Mouse (Mus musculus) telencephalon, adult 2 months (tissue): Measurements from ENCODE around the gene Atp6v0c.

Experiments used
- DNase-seq: peaks from one replicate; pipeline ENCODE4 v3.0.0-alpha.2; 2011; ENCODE audit warnings: low read depth, low spot score

The Atp6v0c gene

GRCm38 (mm10) chr17:24199252-24199651 lies 29.8 kb upstream of the Atp6v0c start:
- DNase-seq = peak; percentile 89

GRCm38 (mm10) chr17:24197032-24197824 lies 27.7 kb upstream of the Atp6v0c start:
- DNase-seq = no peak

GRCm38 (mm10) chr17:24195349-24195748 lies 25.8 kb upstream of the Atp6v0c start:
- DNase-seq = no peak

GRCm38 (mm10) chr17:24193769-24194168 lies 24.3 kb upstream of the Atp6v0c start:
- no peak for DNase-seq

- no peak for DNase-seq
Measured at GRCm38 (mm10) chr17:24193268-24193667, 23.8 kb upstream of the Atp6v0c start.

- no peak for DNase-seq
Measured at GRCm38 (mm10) chr17:24192848-24193247, 23.3 kb upstream of the Atp6v0c start.

- no peak for DNase-seq
Measured at GRCm38 (mm10) chr17:24191481-24191880, 22.0 kb upstream of the Atp6v0c start.

GRCm38 (mm10) chr17:24190934-24191333 lies 21.4 kb upstream of the Atp6v0c start:
- no peak for DNase-seq

- no peak for DNase-seq
Measured at GRCm38 (mm10) chr17:24174259-24174658, 4.8 kb upstream of the Atp6v0c start.

GRCm38 (mm10) chr17:24173423-24173822 lies 3.9 kb upstream of the Atp6v0c start:
- no peak for DNase-seq

- DNase-seq = no peak
Measured at GRCm38 (mm10) chr17:24171738-24172137, 2.2 kb upstream of the Atp6v0c start.

- DNase-seq = no peak
Measured at GRCm38 (mm10) chr17:24170729-24171128, 1.2 kb upstream of the Atp6v0c start.

- DNase-seq = no peak
Measured at GRCm38 (mm10) chr17:24170125-24170524, 623 bp upstream of the Atp6v0c start.

- peak; percentile 47 for DNase-seq
Measured at GRCm38 (mm10) chr17:24168590-24169277, 768 bp downstream of the Atp6v0c start.

- no peak for DNase-seq
Measured at GRCm38 (mm10) chr17:24167891-24168505, 1.5 kb downstream of the Atp6v0c start.

GRCm38 (mm10) chr17:24167120-24167519 lies 2.4 kb downstream of the Atp6v0c start:
- no peak for DNase-seq

GRCm38 (mm10) chr17:24164566-24165259 lies 4.8 kb downstream of the Atp6v0c start:
- no peak for DNase-seq

GRCm38 (mm10) chr17:24163176-24163962 lies 6.1 kb downstream of the Atp6v0c start, which contains the start of gene Amdhd2:
Gene Amdhd2 (minus strand): TSS chr17:24163766.
- peak; percentile 94 for DNase-seq

- DNase-seq = no peak
Measured at GRCm38 (mm10) chr17:24162584-24163175, 6.8 kb downstream of the Atp6v0c start.

GRCm38 (mm10) chr17:24161466-24161865 lies 8.0 kb downstream of the Atp6v0c start:
- no peak for DNase-seq

GRCm38 (mm10) chr17:24157526-24157925 lies 12.0 kb downstream of the Atp6v0c start:
- DNase-seq = no peak
